Mouse (Mus musculus): Measurements from ENCODE around the gene Tex44.

DNA sequence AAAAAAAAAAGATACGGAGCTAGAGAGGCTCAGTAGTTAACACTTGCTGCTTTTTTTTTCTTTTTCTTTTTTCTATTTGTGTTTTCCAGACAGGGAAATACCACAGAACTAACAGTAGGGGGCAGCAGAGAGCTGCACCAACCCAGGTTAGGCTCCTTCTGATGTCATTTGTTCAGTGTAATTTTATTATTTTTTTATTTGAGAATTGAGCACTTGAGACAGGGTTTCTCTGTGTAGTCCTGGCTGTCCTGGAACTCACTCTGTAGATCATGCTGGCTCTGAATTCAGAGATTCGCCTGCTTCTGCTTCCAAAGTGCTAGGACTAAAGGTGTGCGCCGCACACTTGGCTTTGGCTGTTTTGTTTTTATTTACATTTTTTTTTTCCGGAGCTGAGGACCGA, 9.8 kb upstream of the Tex44 start:
- no peak for TF ChIP-seq POLR2A (IDR thresholded peaks at IDR 0.05; ENCODE audit: borderline replicate concordance, extremely low read depth, low read depth, low read length)
- TF ChIP-seq CTCF (IDR thresholded peaks at IDR 0.05; ENCODE audit: insufficient read depth, low read length): peak; percentile 64

Data from lung, adult 2 months (tissue).